Mouse (Mus musculus): ENCODE measurements around the gene Tamm41.

Gene Tamm41

GRCm38 (mm10) chr6:115027485-115027992 is 10.1 kb downstream of the Tamm41 start:
- no peak for DNase-seq (ENCODE audit: low read depth, low spot score)

GRCm38 (mm10) chr6:115022876-115023275 is 14.8 kb downstream of the Tamm41 start:
- no peak for DNase-seq (ENCODE audit: low read depth, low spot score)

GRCm38 (mm10) chr6:115015461-115015860 is 22.2 kb downstream of the Tamm41 start:
- DNase-seq (ENCODE audit: low read depth, low spot score) = no peak

GRCm38 (mm10) chr6:115013574-115013973 is 24.1 kb downstream of the Tamm41 start:
- no peak for DNase-seq (ENCODE audit: low read depth, low spot score)

- DNase-seq (ENCODE audit: low read depth, low spot score) = no peak
Observed at GRCm38 (mm10) chr6:115011792-115012191, 25.9 kb downstream of the Tamm41 start.

DNA sequence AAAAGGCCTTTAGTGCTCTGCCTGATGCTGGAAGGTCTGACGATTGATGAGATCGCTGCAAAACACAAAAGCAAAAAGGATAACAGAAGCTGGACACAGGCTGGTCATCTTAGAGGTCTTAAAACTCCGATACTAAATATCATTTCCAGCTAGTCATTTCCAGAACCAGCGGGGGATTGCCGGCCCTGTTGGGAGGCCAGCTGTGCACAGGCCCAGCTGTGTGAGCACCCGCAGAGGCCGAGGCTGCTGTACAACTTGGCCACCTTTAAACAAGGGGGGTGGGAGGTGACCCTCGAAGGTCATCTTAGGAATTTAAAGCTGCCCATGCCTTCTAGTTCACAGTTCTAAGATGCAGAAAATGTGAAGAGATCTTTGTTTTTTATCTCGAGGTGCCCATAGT is 26.9 kb downstream of the Tamm41 start:
- DNase-seq (ENCODE audit: low read depth, low spot score) = no peak

DNA sequence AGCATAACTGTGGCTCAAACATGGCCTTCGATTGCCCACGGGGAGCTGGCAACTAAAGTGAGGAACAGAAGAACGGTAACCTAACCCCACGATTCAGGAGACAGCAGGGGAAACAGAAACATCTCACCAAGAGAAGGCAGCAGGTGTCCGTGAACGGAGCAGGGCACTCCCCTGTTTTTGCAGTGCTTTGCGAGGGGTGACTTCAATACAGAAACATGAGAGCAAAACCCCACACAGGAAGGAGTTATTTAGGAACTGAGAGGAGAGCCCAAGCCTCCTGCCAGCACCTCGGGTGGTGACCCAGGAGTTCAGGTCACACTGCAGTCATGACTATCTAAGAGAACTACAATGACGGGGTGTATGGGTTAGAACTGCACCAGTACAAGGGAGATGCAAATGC is 27.4 kb downstream of the Tamm41 start:
- DNase-seq (ENCODE audit: low read depth, low spot score) = no peak

GRCm38 (mm10) chr6:115007728-115008127 is 29.9 kb downstream of the Tamm41 start:
- DNase-seq (ENCODE audit: low read depth, low spot score) = peak; percentile 71

GRCm38 (mm10) chr6:115006948-115007347 is 30.7 kb downstream of the Tamm41 start:
- DNase-seq (ENCODE audit: low read depth, low spot score) = no peak

GRCm38 (mm10) chr6:115006065-115006464 is 31.6 kb downstream of the Tamm41 start:
- no peak for DNase-seq (ENCODE audit: low read depth, low spot score)

DNA sequence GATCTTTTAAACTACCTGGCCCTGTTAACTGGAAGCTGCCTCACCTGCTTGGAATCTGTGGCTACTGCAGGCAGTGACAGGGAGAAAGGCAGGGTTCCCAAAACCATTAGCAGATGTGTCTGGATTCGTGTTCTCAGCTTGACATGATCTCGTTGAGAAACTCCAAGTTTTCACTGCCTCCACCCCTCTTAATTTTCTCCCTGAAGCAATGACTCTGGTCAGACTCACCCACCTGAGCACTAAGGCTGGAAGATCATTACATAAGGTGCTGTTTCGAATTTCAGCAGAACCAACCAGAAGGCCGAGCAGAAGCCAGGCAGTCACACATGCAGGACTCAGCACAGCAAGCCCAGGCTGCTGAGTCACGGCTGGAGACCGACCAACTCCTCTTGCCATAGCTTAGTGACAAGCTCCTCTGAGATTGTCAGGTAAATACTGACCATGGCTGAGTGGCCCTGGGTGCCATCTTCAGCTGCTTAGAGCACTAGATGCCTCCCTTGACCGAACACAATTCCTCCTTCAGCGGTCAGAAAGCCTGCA is 32.3 kb downstream of the Tamm41 start:
- DNase-seq (ENCODE audit: low read depth, low spot score) = no peak

DNA sequence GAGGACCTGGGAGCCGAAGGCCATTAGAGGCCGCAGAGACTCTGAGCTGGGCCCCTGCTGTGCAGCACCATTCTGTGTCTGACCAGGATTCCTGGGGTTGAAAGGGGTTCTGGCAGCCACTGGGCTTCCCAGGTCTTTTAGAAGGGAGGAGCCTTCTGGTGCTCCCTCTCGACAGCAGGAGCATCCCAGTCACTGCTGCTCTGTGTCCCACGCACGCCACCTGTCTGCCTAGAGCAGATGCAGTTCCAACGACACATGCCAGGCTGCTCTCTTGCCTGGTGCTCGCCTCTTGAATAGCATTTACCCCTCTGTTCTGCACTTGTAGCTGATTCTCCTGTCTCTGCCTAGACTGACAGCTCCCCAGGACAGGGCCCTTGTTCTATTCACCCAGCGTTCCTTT is 33.0 kb downstream of the Tamm41 start:
- DNase-seq (ENCODE audit: low read depth, low spot score) = no peak

GRCm38 (mm10) chr6:114998374-114999031 is 39.2 kb downstream of the Tamm41 start:
- no peak for DNase-seq (ENCODE audit: low read depth, low spot score)

DNA sequence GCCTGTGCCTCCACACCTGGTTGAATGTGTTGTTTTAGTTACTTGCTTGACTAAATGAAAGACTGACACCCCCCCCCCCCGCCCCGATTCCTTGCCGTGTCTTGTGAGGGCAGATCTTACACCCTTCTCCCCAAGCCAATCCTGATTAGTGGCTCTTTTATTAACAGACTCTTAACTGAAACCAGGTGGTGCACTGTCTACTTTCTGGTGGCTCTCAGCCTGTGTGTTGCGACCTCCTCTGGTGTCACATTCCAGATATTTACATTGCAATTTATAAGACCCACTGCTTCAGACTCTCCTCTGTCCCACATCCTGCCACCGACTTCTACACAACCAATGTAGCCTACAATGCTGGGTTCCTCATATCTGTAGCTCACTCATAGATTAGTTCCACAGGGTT is 40.2 kb downstream of the Tamm41 start:
- DNase-seq (ENCODE audit: low read depth, low spot score) = peak; percentile 16

GRCm38 (mm10) chr6:114996910-114997309 is 40.8 kb downstream of the Tamm41 start:
- DNase-seq (ENCODE audit: low read depth, low spot score) = no peak

GRCm38 (mm10) chr6:114994079-114994478 is 43.6 kb downstream of the Tamm41 start:
- no peak for DNase-seq (ENCODE audit: low read depth, low spot score)

DNA sequence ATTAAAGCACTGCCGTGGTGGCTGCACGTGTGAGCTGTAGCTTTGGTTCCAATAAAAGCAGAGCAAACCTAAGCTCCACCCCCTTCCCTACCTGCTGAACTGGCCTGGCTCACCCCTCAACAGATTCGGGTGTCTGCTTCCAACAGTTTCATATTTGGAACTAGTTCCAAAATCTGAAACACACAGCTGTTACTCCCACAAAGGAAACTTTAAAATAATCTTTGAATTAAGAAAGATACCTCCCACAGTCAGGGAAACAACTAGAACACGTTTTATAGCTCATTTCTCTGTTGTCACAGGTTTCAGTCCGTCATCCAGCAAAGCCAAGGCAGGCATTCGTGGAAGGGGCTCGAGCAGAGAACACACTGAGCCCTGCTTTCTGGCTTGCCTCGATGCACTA is 44.0 kb downstream of the Tamm41 start:
- no peak for DNase-seq (ENCODE audit: low read depth, low spot score)

DNA sequence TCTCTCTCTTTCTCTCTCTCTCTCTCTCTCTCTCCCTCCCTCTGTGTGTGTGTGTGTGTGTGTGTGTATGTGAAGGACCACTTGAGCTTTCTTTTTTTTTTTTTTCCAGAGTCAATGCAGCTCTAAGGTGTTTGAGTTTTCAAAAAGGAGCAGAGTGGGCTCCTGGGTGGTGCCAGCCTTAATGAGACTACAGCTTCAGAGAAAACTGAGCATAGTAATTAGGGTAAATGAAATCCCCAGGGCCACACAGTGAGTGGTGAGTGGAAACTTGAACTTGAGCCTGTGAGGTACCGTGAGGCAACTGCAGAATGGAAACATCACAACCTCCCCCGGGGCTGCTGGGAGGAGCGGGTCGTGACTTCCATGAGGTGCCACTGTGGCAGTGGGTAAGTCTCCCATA is 45.8 kb downstream of the Tamm41 start:
- DNase-seq (ENCODE audit: low read depth, low spot score) = no peak

DNA sequence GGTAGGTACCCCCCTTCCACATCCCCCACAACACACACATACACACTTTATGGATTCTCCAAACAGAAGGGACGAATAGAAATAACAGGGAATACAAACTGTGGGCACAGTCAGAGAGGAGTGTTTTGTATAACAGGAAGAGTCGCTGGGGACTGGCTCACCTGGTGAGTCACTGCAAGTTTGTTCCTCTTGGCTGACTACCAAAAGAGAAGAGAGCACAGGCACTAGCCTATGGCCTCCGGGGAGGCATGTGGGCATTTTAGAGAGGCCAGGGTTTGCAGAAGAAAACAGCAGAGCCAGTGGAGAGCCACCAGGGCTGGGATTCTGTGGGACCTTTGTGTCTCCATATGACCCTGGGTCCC is 49.1 kb downstream of the Tamm41 start:
- no peak for DNase-seq (ENCODE audit: low read depth, low spot score)

GRCm38 (mm10) chr6:114987966-114988618 is 49.6 kb downstream of the Tamm41 start:
- no peak for DNase-seq (ENCODE audit: low read depth, low spot score)

GRCm38 (mm10) chr6:114982671-114983070 is 55.0 kb downstream of the Tamm41 start:
- DNase-seq (ENCODE audit: low read depth, low spot score) = no peak

GRCm38 (mm10) chr6:114979715-114980114 is 58.0 kb downstream of the Tamm41 start:
- no peak for DNase-seq (ENCODE audit: low read depth, low spot score)

DNA sequence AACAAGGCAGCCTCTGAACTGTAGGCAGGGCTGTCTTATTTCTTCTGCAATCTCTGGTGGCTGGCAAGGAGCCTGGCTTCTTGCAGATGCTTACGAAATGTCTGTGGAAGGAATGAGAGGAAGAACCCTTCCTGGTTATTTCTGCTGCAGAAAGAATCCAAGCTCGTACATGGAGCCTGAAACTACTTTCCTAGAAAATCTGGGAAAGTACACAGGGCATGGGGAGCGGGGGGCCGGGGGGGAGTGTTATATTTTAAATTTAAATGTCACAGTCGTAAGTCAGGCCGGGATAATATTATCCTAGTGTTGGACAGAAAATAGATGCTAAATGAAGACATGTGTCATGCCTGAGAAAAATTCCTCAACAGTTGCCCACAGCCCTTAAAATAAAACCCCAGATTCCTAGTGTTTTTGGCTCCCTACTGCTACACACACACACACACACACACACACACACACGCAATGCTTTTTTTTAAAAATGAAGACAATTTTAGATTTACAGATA is 60.7 kb downstream of the Tamm41 start:
- no peak for DNase-seq (ENCODE audit: low read depth, low spot score)

Measured in embryo, embryonic 11.5 days (tissue).